Mouse (Mus musculus): ENCODE measurements around the gene Sema5a.

Sema5a gene

GRCm38 (mm10) chr15:32637879-32638278, 393.3 kb downstream of the Sema5a start:
- no peak for DNase-seq (ENCODE audit: low read depth)

- DNase-seq (ENCODE audit: low read depth), result no peak
Measured at GRCm38 (mm10) chr15:32647061-32647687, 402.6 kb downstream of the Sema5a start.

DNA sequence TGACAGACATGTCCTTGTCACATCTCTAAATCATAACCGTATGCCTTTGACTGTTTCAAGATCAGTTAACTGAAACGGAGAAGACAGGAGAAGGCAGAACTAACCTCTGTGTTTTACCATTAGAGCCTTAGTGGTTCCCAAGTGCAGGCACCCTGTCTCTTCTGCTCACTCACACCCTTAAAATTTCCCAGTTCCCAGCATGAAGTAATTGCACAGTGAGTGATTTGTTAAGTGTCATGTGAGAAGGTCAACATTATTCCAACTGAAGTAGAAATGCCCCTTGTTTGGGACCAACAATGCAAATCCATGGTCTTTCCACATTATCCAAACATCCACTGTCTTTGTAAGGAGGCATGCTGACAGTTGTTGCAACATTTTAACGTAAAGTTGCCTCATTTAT, 409.4 kb downstream of the Sema5a start:
- DNase-seq (ENCODE audit: low read depth), result no peak

DNA sequence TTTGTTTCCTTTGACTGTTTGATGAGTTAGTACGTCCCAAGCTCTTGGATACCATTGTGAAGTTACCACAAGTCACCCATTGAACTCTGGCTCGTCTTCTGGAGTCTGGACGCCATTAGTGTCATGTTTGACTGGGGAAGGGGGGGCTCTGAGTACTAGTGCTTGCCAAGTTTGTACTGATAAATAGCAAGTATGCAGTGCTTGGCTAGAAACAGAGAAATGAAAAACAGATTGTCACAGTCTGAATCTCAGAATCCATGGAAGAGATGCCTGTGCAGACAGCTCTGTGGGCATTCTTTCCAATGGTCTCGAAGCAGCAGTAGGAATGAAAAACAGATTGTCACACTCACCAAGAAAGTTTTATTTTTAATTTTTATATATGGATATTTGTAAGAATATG, 411.4 kb downstream of the Sema5a start:
- no peak for DNase-seq (ENCODE audit: low read depth)

GRCm38 (mm10) chr15:32676446-32676845, 431.8 kb downstream of the Sema5a start:
- DNase-seq (ENCODE audit: low read depth), result no peak

GRCm38 (mm10) chr15:32685152-32685551, 440.5 kb downstream of the Sema5a start:
- no peak for DNase-seq (ENCODE audit: low read depth)

DNA sequence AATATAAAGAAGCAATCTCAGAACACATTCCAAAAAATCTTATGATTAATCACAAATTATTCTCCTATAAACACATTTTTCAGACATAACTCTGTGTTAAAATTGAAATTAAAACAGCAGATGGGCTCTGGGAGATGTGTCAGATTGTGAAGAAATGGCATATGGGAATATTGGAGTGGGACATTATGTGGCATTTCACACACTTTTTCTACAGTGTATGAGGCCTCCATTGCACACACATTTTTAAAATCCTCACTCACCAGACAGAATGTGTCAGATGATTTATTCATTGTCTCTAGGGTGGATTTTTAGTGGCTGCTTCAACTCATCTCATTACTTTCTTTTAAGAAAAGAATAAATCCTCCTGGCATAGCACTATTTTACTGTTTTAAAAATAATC, 446.4 kb downstream of the Sema5a start:
- no peak for DNase-seq (ENCODE audit: low read depth)

DNA sequence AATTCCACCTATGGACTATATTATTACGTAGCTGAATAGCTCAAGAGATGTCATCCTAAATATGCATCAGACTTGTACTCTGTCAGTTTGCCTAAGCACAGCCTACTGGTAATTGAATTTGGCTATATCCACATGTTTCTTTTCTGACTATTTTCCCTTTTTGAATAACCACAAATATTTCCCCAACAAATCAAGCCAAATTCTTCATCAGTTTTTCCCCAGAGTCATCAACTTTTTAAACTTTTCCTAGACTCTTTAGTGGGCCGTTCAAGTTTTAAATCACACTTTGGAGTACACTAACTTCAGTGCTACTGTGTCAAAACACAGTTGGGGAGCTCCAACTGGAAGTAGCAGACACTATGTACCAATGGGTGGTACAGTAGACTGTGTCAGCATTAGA, 448.4 kb downstream of the Sema5a start:
- DNase-seq (ENCODE audit: low read depth), result no peak

DNA sequence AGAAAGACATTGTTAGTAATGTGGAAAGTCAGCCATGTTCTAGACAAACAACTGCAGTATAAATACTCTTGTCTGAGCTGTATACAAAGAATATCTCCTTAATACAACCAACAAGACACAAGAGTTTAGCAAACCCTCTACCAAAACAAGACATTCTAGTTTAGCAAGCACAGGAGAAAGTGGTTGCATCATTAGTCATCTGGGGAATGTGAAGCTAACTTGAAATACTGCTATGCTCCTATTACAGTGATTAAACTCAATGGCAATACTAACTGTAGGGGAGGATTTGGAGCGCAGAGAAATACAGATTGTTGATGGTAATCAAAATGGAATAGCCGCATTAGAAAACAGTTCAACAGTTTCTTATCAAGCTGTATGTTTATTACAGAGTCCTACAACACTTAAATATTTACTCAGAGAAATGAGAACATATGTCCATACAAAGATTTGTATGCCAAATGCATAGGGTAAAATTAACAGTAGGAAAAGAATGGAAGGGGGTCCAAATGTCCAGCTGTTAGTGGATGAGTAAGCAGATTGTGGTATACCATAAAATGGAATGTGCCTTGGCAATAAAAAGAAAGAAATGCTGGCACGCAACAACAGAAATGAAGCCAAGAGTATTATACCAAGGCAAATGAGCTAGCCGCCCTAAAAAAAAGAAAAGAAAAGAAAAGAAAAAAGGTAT, 472.8 kb downstream of the Sema5a start:
- no peak for DNase-seq (ENCODE audit: low read depth)

DNA sequence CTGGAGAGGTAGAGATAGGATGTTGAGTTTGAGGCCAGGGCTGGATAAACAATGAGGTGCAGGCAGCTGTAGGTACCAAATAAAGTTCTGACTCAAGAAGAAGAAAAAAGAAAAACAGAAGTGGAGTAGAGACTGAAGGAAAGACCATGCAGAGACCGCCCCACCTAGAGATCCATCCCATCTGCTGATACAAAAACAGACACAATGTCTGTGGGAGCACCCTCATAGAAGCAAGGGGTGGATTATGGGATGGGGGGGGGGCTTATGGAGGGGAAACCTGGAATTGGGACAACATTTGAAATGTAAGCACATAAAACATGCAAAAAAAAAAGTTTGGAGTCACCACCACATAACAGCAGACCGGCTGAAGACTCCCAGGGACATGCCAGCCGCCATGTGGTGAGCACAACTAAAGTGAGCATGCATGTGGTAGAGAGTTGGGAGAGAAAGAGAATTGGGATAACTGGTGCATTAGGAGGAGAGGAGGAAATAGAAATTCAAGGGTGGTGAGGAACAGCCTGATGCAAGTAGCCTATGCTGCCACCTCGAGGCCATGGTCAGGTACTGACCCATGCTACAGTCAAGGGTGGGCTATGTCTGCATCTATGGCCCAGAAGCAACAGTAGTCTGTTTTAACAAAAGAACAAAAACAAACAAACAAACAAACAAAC, 473.8 kb downstream of the Sema5a start:
- peak; percentile 38 for DNase-seq (ENCODE audit: low read depth)

DNA sequence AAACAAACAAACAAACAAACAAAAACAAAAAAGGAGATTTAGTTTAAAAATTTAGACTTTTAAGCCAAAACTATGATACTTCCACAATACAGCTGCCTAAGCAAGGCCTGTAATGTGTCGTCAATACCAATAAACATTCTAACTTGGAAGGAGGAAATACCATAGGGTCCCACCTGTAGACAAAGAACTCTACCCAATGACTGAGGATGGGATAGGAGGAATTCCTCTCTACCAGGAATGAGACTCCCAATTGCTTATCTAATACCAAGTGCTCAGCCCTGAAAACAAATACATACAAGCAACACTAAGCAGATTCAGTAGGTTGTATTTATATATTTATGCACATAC, 474.3 kb downstream of the Sema5a start:
- DNase-seq (ENCODE audit: low read depth), result no peak

DNA sequence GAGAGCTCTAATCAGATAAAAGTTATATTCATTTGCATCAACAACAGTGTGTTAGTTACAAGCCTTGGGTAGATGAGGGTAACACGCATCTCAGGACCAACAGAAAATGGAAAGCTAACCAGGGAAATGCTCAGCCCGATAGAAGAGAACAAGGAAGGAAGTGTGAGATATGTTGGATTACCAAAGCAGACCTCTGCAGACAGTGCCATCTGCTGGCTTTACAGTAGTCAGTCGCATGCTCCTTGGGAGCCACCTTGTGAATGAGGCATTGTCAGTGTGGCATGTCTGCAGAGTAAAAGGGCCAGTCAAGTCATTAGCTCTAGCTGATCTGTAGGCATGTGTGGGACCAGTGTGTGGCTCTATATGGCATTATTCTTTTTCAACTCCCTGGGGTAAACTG, 486.2 kb downstream of the Sema5a start:
- peak; percentile 54 for DNase-seq (ENCODE audit: low read depth)

Data from 416B (cell line).